Mouse (Mus musculus) liver, embryonic 14.5 days (tissue): Measurements from ENCODE around the gene Meig1. TPM values are rescaled to one million over a fixed set of nuclear protein-coding genes. Genes with fewer than 3 reads are reported as not detected.

Experiments
- ATAC-seq: fragments of 200-750 bp; cut with Nextera tagmentation; 2 replicates; pipeline ENCODE4 v1.8.0; 2017; ENCODE audit warnings: moderate number of reproducible peaks, mild to moderate bottlenecking, moderate library complexity; ENCODE audit not compliant: insufficient read depth
- DNase-seq, 3 experiments: peaks; one replicate each; pipeline ENCODE4 v3.0.0-alpha.2; 2012 to 2013; ENCODE audit warnings: low read depth in 3 of 3, low spot score in 3 of 3
- H3K27ac ChIP-seq: fragments of 300-500 bp; sonication (generic); 2 replicates; pipeline ENCODE4 v1.5.1; 2014; ENCODE audit warnings: moderate library complexity, mild to moderate bottlenecking, control low read depth, inconsistent platforms
- H3K27me3 ChIP-seq: fragments of 300-500 bp; sonication (generic); 2 replicates; pipeline ENCODE4 v1.6.1; 2014; ENCODE audit warnings: mild to moderate bottlenecking, low read length, moderate library complexity; ENCODE audit not compliant: control insufficient read depth, insufficient read depth
- H3K36me3 ChIP-seq: fragments of 300-500 bp; sonication (generic); replicated peaks from 2 replicates; pipeline ENCODE4 v1.6.1; 2014; ENCODE audit warnings: low read depth; ENCODE audit not compliant: control insufficient read depth, insufficient read depth
- H3K4me1 ChIP-seq, 2 experiments: fragments of 200-500 bp in 1 of 2; fragments of 300-500 bp in 1 of 2; sonication (generic) in 1 of 2; replicated peaks; 2 replicates each; pipeline ENCODE4 v1.6.1; 2012 to 2014; ENCODE audit warnings: antibody characterized with exemption in 1 of 2, inconsistent platforms in 1 of 2, low read length in 1 of 2; ENCODE audit not compliant: control insufficient read depth in 2 of 2, insufficient read depth in 2 of 2
- H3K4me2 ChIP-seq: fragments of 300-500 bp; sonication (generic); 2 replicates; pipeline ENCODE4 v1.6.1; 2014; ENCODE audit warnings: low read depth, mild to moderate bottlenecking, control low read depth, moderate library complexity
- H3K4me3 ChIP-seq, 2 experiments: fragments of 200-500 bp in 1 of 2; fragments of 300-500 bp in 1 of 2; sonication (generic) in 1 of 2; 2 replicates each; pipeline ENCODE4 v1.5.1; 2012 to 2014; ENCODE audit warnings: low read depth in 2 of 2, low read length in 2 of 2, mild to moderate bottlenecking in 2 of 2, control low read depth in 1 of 2, inconsistent platforms in 1 of 2, moderate library complexity in 1 of 2; ENCODE audit not compliant: insufficient read depth in 1 of 2
- H3K9ac ChIP-seq: fragments of 300-500 bp; sonication (generic); replicated peaks from 2 replicates; pipeline ENCODE4 v1.6.1; 2014; ENCODE audit warnings: mild to moderate bottlenecking, control low read depth, moderate library complexity
- H3K9me3 ChIP-seq: fragments of 300-500 bp; sonication (generic); 2 replicates; pipeline ENCODE4 v1.6.1; 2016; ENCODE audit warnings: low read length, mixed read lengths; ENCODE audit not compliant: control insufficient read depth
- CTCF ChIP-seq: IDR thresholded peaks from 2 replicates; pipeline ENCODE4 v1.5.1; 2016; ENCODE audit warnings: antibody characterized with exemption, low read depth, control low read depth
- EP300 ChIP-seq: IDR thresholded peaks from 2 replicates; pipeline ENCODE4 v1.6.1; 2016; ENCODE audit warnings: antibody characterized with exemption, low read depth
- WGBS: fragments of 180-500 bp; shearing (Covaris S2); extraction: QIAGEN DNeasy Blood & Tissue Kit; methylation state at CpG from one replicate; pipeline ENCODE4 v1.1.7; 2014; ENCODE audit not compliant: insufficient replicate concordance; 5-methylcytosine and 5-hydroxymethylcytosine counted together
- polyA plus RNA-seq, 2 experiments: library from polyadenylated mRNA; depleted of rRNA in 1 of 2; stranded (reverse) in 1 of 2; unstranded in 1 of 2; fragments of >200 nt; fragmentation: Nextera tagmentation in 1 of 2; extraction: Ambion mirVana in 1 of 2; gene quantifications; 2 replicates each; pipeline versions ENCODE4 v1.2.1 to v1.2.3; 2012 to 2014

Gene Meig1
- polyA plus RNA-seq (2012; rRNA removed) = not detected in 2 replicates
- not detected in 2 replicates for polyA plus RNA-seq (2014; fragmentation: Nextera tagmentation; extraction: Ambion mirVana)

GRCm38 (mm10) chr2:3422548-3422947 is at the start of gene Meig1:
Meig1 (minus strand) TSS chr2:3422648.
- H3K27me3 ChIP-seq = peaks cover 4% of the 10 kb centered on the region; the same call in 1 of the 2 replicates
- 52% methylated on average over 3 of the region's 3 CpGs for WGBS
- peak within 1 kb of the TSS in 1 of 2 experiments; percentile 75; a peak in 2 of 4 replicates for H3K4me3 ChIP-seq
- DNase-seq = no peak
- H3K4me1 ChIP-seq = peaks cover 5 to 9% of the 10 kb centered on the region in 2 experiments; a peak in 2 of 4 replicates
- TF ChIP-seq EP300 = no peak
- no peak for TF ChIP-seq CTCF
- no peak within 1 kb of the TSS; the same call in 1 of the 2 replicates for H3K27ac ChIP-seq
- no peaks in the 10 kb centered on the region for H3K9me3 ChIP-seq
- peak within 1 kb of the TSS; percentile 63; the same call in 1 of the 2 replicates for H3K9ac ChIP-seq
- H3K4me2 ChIP-seq = peak within 1 kb of the TSS; percentile 69
- ATAC-seq = no peak
- no peaks in the 10 kb centered on the region for H3K36me3 ChIP-seq

GRCm38 (mm10) chr2:3456590-3456989 is 34.1 kb upstream of the Meig1 start:
- Histone ChIP-seq H3K27me3 (no peaks in the 10 kb centered on the region), H3K9me3 (no peaks in the 10 kb centered on the region), H3K27ac (no peak overlapping the region), H3K9ac (no peak overlapping the region), H3K4me2 (no peak overlapping the region), H3K4me1 (no peaks in the 10 kb centered on the region), H3K36me3 (peaks cover 17% of the 10 kb centered on the region), H3K4me3 (no peak overlapping the region)
- ATAC-seq (no peak), DNase-seq (no peak)
- TF ChIP-seq EP300 (no peak), CTCF (peak; percentile 31)
- WGBS = 81% methylated on average over 4 of the region's 4 CpGs

GRCm38 (mm10) chr2:3453096-3453495 is 30.6 kb upstream of the Meig1 start:
- H3K9ac ChIP-seq = no peak overlapping the region
- no peaks in the 10 kb centered on the region for H3K4me1 ChIP-seq
- 80% methylated on average over 3 of the region's 3 CpGs for WGBS
- no peak for DNase-seq
- ATAC-seq = no peak
- H3K4me3 ChIP-seq = no peak overlapping the region
- no peak overlapping the region for H3K4me2 ChIP-seq
- H3K36me3 ChIP-seq = peaks cover 11% of the 10 kb centered on the region
- TF ChIP-seq CTCF (no peak), EP300 (no peak)
- H3K27ac ChIP-seq = no peak overlapping the region
- no peaks in the 10 kb centered on the region for H3K9me3 ChIP-seq
- H3K27me3 ChIP-seq = no peaks in the 10 kb centered on the region

GRCm38 (mm10) chr2:3449431-3449830 is 27.0 kb upstream of the Meig1 start:
- TF ChIP-seq CTCF = no peak
- TF ChIP-seq EP300 = no peak
- Histone ChIP-seq H3K36me3 (peaks cover 5% of the 10 kb centered on the region), H3K9ac (no peak overlapping the region), H3K27ac (no peak overlapping the region), H3K4me2 (no peak overlapping the region), H3K4me1 (no peaks in the 10 kb centered on the region), H3K9me3 (no peaks in the 10 kb centered on the region), H3K27me3 (no peaks in the 10 kb centered on the region), H3K4me3 (no peak overlapping the region)
- DNase-seq = no peak
- 61% methylated on average over 2 of the region's 2 CpGs for WGBS
- no peak for ATAC-seq

GRCm38 (mm10) chr2:3445984-3446383 is 23.5 kb upstream of the Meig1 start:
- ATAC-seq (no peak), DNase-seq (no peak)
- H3K4me2 ChIP-seq = no peak overlapping the region
- no peaks in the 10 kb centered on the region for H3K9me3 ChIP-seq
- H3K9ac ChIP-seq = no peak overlapping the region
- WGBS = 74% methylated on average over 4 of the region's 4 CpGs
- no peak overlapping the region for H3K27ac ChIP-seq
- no peaks in the 10 kb centered on the region for H3K27me3 ChIP-seq
- H3K36me3 ChIP-seq = peaks cover 2% of the 10 kb centered on the region; the same call in 1 of the 2 replicates
- no peaks in the 10 kb centered on the region for H3K4me1 ChIP-seq
- no peak for TF ChIP-seq CTCF
- TF ChIP-seq EP300 = no peak
- H3K4me3 ChIP-seq = no peak overlapping the region
